Mouse (Mus musculus) left cerebral cortex, adult 11 months (tissue): Measurements from ENCODE around the gene Galnt16.

ENCODE experiments used
- DNase-seq: peaks from one replicate; pipeline ENCODE4 v3.0.0; 2022; ENCODE audit warnings: low spot score

Gene Galnt16

GRCm38 (mm10) chr12:80598756-80599155 is 80.7 kb downstream of the Galnt16 start:
- no peak for DNase-seq

- DNase-seq = no peak
Measured at GRCm38 (mm10) chr12:80601597-80602269, 83.7 kb downstream of the Galnt16 start.

GRCm38 (mm10) chr12:80602432-80602831 is 84.4 kb downstream of the Galnt16 start:
- no peak for DNase-seq

GRCm38 (mm10) chr12:80603566-80603965 is 85.5 kb downstream of the Galnt16 start:
- DNase-seq = no peak

GRCm38 (mm10) chr12:80604218-80604617 is 86.1 kb downstream of the Galnt16 start:
- DNase-seq = no peak

GRCm38 (mm10) chr12:80608576-80608975 is 90.5 kb downstream of the Galnt16 start:
- DNase-seq = no peak

- DNase-seq = no peak
Measured at GRCm38 (mm10) chr12:80609928-80610327, 91.9 kb downstream of the Galnt16 start.

- DNase-seq = no peak
Measured at GRCm38 (mm10) chr12:80612113-80612791, 94.2 kb downstream of the Galnt16 start.

GRCm38 (mm10) chr12:80615371-80616257 is 97.5 kb downstream of the Galnt16 start:
- DNase-seq = no peak

GRCm38 (mm10) chr12:80620501-80620900 is 102.4 kb downstream of the Galnt16 start:
- no peak for DNase-seq

GRCm38 (mm10) chr12:80631790-80632189 is 113.7 kb downstream of the Galnt16 start:
- no peak for DNase-seq

- DNase-seq = peak; percentile 26
Measured at GRCm38 (mm10) chr12:80642725-80643692, 124.9 kb downstream of the Galnt16 start.

GRCm38 (mm10) chr12:80643693-80644505 is 125.8 kb downstream of the Galnt16 start, which contains the start of the genes Slc39a9 and Erh:
Gene Slc39a9 (plus strand): TSS chr12:80643883.
Gene Erh (minus strand): TSS chr12:80644341.
- peak; percentile 92 for DNase-seq

- no peak for DNase-seq
Measured at GRCm38 (mm10) chr12:80644506-80644868, 126.4 kb downstream of the Galnt16 start.

GRCm38 (mm10) chr12:80646377-80646776 is 128.3 kb downstream of the Galnt16 start:
- no peak for DNase-seq

GRCm38 (mm10) chr12:80653951-80654658 is 136.0 kb downstream of the Galnt16 start:
- DNase-seq = no peak

- no peak for DNase-seq
Measured at GRCm38 (mm10) chr12:80654659-80655025, 136.6 kb downstream of the Galnt16 start.

- no peak for DNase-seq
Measured at GRCm38 (mm10) chr12:80658661-80659060, 140.6 kb downstream of the Galnt16 start.

- no peak for DNase-seq
Measured at GRCm38 (mm10) chr12:80662322-80662721, 144.2 kb downstream of the Galnt16 start.

GRCm38 (mm10) chr12:80663935-80664334 is 145.9 kb downstream of the Galnt16 start:
- no peak for DNase-seq
